19 mouse cellular contexts compared by ENCODE assay signal in the genomic region with DNA sequence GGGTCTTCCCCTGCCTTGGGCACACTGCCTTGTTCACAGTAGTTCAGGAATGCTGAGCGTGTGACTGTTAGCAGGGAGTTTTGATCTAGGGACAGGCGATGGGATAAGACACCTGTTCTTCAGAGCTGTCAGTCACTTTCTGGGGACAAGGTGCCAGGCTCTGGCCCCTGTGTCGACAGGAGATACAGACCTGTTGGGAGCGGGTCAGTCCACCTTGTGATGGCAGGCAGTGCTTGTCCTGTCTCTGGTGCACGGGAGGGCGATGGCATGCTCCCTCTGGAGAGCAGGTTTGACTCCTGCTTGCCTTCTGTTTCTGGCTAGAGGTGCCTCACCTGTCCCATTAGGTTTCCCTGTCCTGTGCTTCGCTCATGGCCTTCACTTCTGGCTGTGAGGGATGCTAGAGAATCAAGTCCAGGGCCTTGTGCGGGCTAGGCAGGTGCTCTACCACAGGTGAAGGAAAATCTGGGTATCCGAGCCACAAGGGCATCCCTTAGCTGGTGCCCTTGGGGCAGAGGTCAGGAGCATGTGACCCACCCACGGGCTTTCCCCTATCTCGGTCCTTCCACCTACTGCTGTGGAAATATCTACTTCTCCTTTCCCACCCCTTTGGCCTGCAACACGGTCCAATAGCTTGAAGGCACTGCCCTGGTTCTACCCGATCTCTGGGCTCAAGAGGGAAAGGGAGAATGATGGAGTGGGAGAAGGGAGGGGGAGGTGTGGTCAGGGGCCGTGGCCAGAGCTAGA. TPM values are rescaled to one million over a fixed set of nuclear protein-coding genes. Genes with fewer than 3 reads are reported as not detected.
A peak's percentile ranks its signal among the peaks of the same experiment; 100 is the strongest.
DNase-seq lines count a peak whose midpoint lies in the region; ATAC-seq and TF ChIP-seq lines count a peak whose summit lies in the region.
"Had no signal": no experiment of that assay in that cellular context is flagged by ENCODE, and none has a peak within 500 bp of the region (broad histone marks: within the 10 kb centered on the region; RNA-seq: fewer than 3 reads in every experiment).

No protein-coding gene starts in this region.

- 0 out of 2 replicates have a peak, but pooled peaks cover 8% of the 10 kb centered on the region for H3K36me3 ChIP-seq in heart, embryonic 10.5 days
- no peaks in the 10 kb centered on the region for H3K36me3 ChIP-seq in liver, postnatal 0 days (replicated peaks; ENCODE audit: insufficient read depth, low read length)
- H3K36me3 ChIP-seq in liver, embryonic 12.5 days: no peaks in the 10 kb centered on the region
- H3K36me3 ChIP-seq in E14TG2a.4 (ENCODE audit: insufficient read depth, low read length): peaks cover 32% of the 10 kb centered on the region
- H3K36me3 ChIP-seq in limb, embryonic 14.5 days (ENCODE audit: control insufficient read depth, insufficient read depth, low read length): no peaks in the 10 kb centered on the region
- H3K36me3 ChIP-seq in midbrain, postnatal 0 days (ENCODE audit: insufficient read depth, low read length): no peaks in the 10 kb centered on the region
- H3K36me3 ChIP-seq: embryonic facial prominence, embryonic 12.5 days had no signal

- peaks cover 64% of the 10 kb centered on the region for H3K4me1 ChIP-seq in heart, embryonic 10.5 days
- H3K4me1 ChIP-seq in liver, postnatal 0 days (ENCODE audit: insufficient read depth): peaks cover 29% of the 10 kb centered on the region
- H3K4me1 ChIP-seq in liver, embryonic 12.5 days: peaks cover 27% of the 10 kb centered on the region
- H3K4me1 ChIP-seq in E14TG2a.4 (replicated peaks; ENCODE audit: low read depth, low read length): peaks cover 81% of the 10 kb centered on the region
- peaks cover 29% of the 10 kb centered on the region for H3K4me1 ChIP-seq in limb, embryonic 14.5 days (ENCODE audit: control insufficient read depth, insufficient read depth, low read length)
- no peaks in the 10 kb centered on the region for H3K4me1 ChIP-seq in midbrain, postnatal 0 days (ENCODE audit: insufficient read depth, low read length)

- no peak overlapping the region for H3K4me3 ChIP-seq in heart, embryonic 10.5 days
- no peak overlapping the region for H3K4me3 ChIP-seq in liver, postnatal 0 days (ENCODE audit: low read depth, low read length)
- H3K4me3 ChIP-seq in liver, embryonic 12.5 days: no peak overlapping the region
- peak overlapping the region; percentile 21; the same call in 1 of the 2 replicates for H3K4me3 ChIP-seq in E14TG2a.4 (replicated peaks; ENCODE audit: low read length)
- H3K4me3 ChIP-seq in limb, embryonic 14.5 days (replicated peaks; ENCODE audit: low read length): no peak overlapping the region
- H3K4me3 ChIP-seq in midbrain, postnatal 0 days (ENCODE audit: low read depth, low read length): no peak overlapping the region
- H3K4me3 ChIP-seq: embryonic facial prominence, embryonic 12.5 days had no signal

- H3K9ac ChIP-seq in liver, postnatal 0 days (replicated peaks): no peak overlapping the region
- no peak overlapping the region for H3K9ac ChIP-seq in liver, embryonic 12.5 days
- 0 out of 2 replicates have a peak overlapping the region, but pooled peaks have one; percentile 3 for H3K9ac ChIP-seq in limb, embryonic 14.5 days (ENCODE audit: low read depth, low read length, severe bottlenecking)
- no peak overlapping the region for H3K9ac ChIP-seq in midbrain, postnatal 0 days (replicated peaks; ENCODE audit: low read length, poor library complexity, severe bottlenecking)
- H3K9ac ChIP-seq: embryonic facial prominence, embryonic 12.5 days had no signal

- TF ChIP-seq EP300 in liver, postnatal 0 days (IDR thresholded peaks at IDR 0.05; ENCODE audit: low read depth): no peak

- no peaks in the 10 kb centered on the region for H3K27me3 ChIP-seq in heart, embryonic 10.5 days (ENCODE audit: insufficient read depth, poor library complexity, severe bottlenecking)
- peaks cover 3% of the 10 kb centered on the region; the same call in 1 of the 2 replicates for H3K27me3 ChIP-seq in liver, postnatal 0 days (ENCODE audit: insufficient read depth, low read length)
- peaks cover 57% of the 10 kb centered on the region for H3K27me3 ChIP-seq in liver, embryonic 12.5 days (replicated peaks)
- H3K27me3 ChIP-seq in E14TG2a.4 (ENCODE audit: insufficient read depth, low read length): no peaks in the 10 kb centered on the region
- no peaks in the 10 kb centered on the region for H3K27me3 ChIP-seq in limb, embryonic 14.5 days (ENCODE audit: control insufficient read depth, insufficient read depth, low read length)
- H3K27me3 ChIP-seq in midbrain, postnatal 0 days (ENCODE audit: insufficient read depth, low read length): no peaks in the 10 kb centered on the region

- no peak for DNase-seq in heart, embryonic 10.5 days (ENCODE audit: low spot score)
- DNase-seq in heart, postnatal 4 days: no peak
- no peak for DNase-seq in liver, postnatal 0 days
- no peak for DNase-seq in limb, embryonic 14.5 days (ENCODE audit: low spot score)
- no peak for DNase-seq in midbrain, postnatal 0 days (ENCODE audit: low spot score)
- DNase-seq in urinary bladder, adult 2 months (ENCODE audit: low spot score): no peak
- DNase-seq: adrenal gland, postnatal 14 days; cerebellum, postnatal 25 days; gastrocnemius, postnatal 36 days; kidney, adult 11 months; kidney, postnatal 10 days; spleen, adult 18-20 months; thymus, adult 18-20 months had no signal

- peak overlapping the region; percentile 36 for H3K27ac ChIP-seq in heart, embryonic 10.5 days
- H3K27ac ChIP-seq in liver, postnatal 0 days (ENCODE audit: low read depth): peak overlapping the region; percentile 62
- H3K27ac ChIP-seq in liver, embryonic 12.5 days: no peak overlapping the region
- H3K27ac ChIP-seq in limb, embryonic 14.5 days (replicated peaks; ENCODE audit: low read depth, low read length): no peak overlapping the region
- H3K27ac ChIP-seq in midbrain, postnatal 0 days (ENCODE audit: low read depth, low read length): no peak overlapping the region
- H3K27ac ChIP-seq: embryonic facial prominence, embryonic 12.5 days had no signal

- WGBS in heart, embryonic 10.5 days: 67% methylated on average over 14 of the region's 14 CpGs
- WGBS in liver, postnatal 0 days (ENCODE audit: insufficient replicate concordance): 58% methylated on average over 14 of the region's 14 CpGs
- 53% methylated on average over 14 of the region's 14 CpGs for WGBS in liver, embryonic 12.5 days (ENCODE audit: insufficient replicate concordance)
- 72% methylated on average over 14 of the region's 14 CpGs for WGBS in limb, embryonic 14.5 days
- WGBS in midbrain, postnatal 0 days: 84% methylated on average over 14 of the region's 14 CpGs

- no peak for TF ChIP-seq CTCF in liver, postnatal 0 days (IDR thresholded peaks at IDR 0.05; ENCODE audit: low read depth)
- no peak for TF ChIP-seq CTCF in E14TG2a.4 (conservative IDR thresholded peaks at IDR 0.05; ENCODE audit: low read length)
- TF ChIP-seq CTCF in midbrain, postnatal 0 days (IDR thresholded peaks at IDR 0.05): no peak

- no peaks in the 10 kb centered on the region for H3K9me3 ChIP-seq in heart, embryonic 10.5 days
- no peaks in the 10 kb centered on the region for H3K9me3 ChIP-seq in liver, postnatal 0 days (ENCODE audit: low read length)
- H3K9me3 ChIP-seq in liver, embryonic 12.5 days (replicated peaks): no peaks in the 10 kb centered on the region
- no peaks in the 10 kb centered on the region for H3K9me3 ChIP-seq in E14TG2a.4 (ENCODE audit: low read length)
- H3K9me3 ChIP-seq in limb, embryonic 14.5 days (ENCODE audit: control insufficient read depth, low read length): no peaks in the 10 kb centered on the region
- no peaks in the 10 kb centered on the region for H3K9me3 ChIP-seq in midbrain, postnatal 0 days (ENCODE audit: low read length)
- H3K9me3 ChIP-seq: embryonic facial prominence, embryonic 12.5 days had no signal

- TF ChIP-seq POLR2A in limb, embryonic 14.5 days (IDR thresholded peaks at IDR 0.05; ENCODE audit: borderline replicate concordance, extremely low read depth, insufficient read depth, insufficient read length): no peak

- no peak overlapping the region for H3K4me2 ChIP-seq in liver, postnatal 0 days (ENCODE audit: low read depth, low read length)
- no peak overlapping the region for H3K4me2 ChIP-seq in liver, embryonic 12.5 days
- H3K4me2 ChIP-seq in limb, embryonic 14.5 days (replicated peaks; ENCODE audit: low read depth, low read length, severe bottlenecking): no peak overlapping the region
- H3K4me2 ChIP-seq in midbrain, postnatal 0 days (ENCODE audit: low read depth, low read length, poor library complexity, severe bottlenecking): no peak overlapping the region
- H3K4me2 ChIP-seq: embryonic facial prominence, embryonic 12.5 days; midbrain, embryonic 11.5 days had no signal

- ATAC-seq in liver, postnatal 0 days: 0 out of 2 replicates have a peak, but pooled peaks have one; percentile 11
- no peak for ATAC-seq in liver, embryonic 12.5 days
- ATAC-seq in limb, embryonic 14.5 days (ENCODE audit: low FRiP score, low read depth): no peak
- ATAC-seq in midbrain, postnatal 0 days (ENCODE audit: low FRiP score): no peak
- ATAC-seq: hindbrain, embryonic 16.5 days had no signal

RNA-seq across cellular contexts. Expression of a gene that starts 2.6 kb away (rescaled TPM):
- 8.0 and 13.0 TPM in 2 replicates for polyA plus RNA-seq in heart, embryonic 10.5 days (2016; fragmentation: Nextera tagmentation; extraction: Ambion mirVana)
- 10 to 100 TPM; 48.1 to 49.6 TPM for total RNA-seq in heart, postnatal 4 days (2021)
- 0.96 and 1.1 TPM in 2 replicates for polyA plus RNA-seq in liver, postnatal 0 days (2015; fragmentation: Nextera tagmentation; extraction: Ambion mirVana)
- polyA plus RNA-seq in liver, embryonic 12.5 days (2016; fragmentation: Nextera tagmentation; extraction: Ambion mirVana): 0.83 and 1.0 TPM in 2 replicates
- polyA plus RNA-seq in limb, embryonic 14.5 days (2012; rRNA removed): 19.6 and 31.2 TPM in 2 replicates
- polyA plus RNA-seq in limb, embryonic 14.5 days (2014; fragmentation: Nextera tagmentation; extraction: Ambion mirVana): 9.9 and 10.5 TPM in 2 replicates
- 6.9 and 7.7 TPM in 2 replicates for total RNA-seq in midbrain, postnatal 0 days (2014; rRNA removed)
- polyA plus RNA-seq in midbrain, postnatal 0 days (2015; fragmentation: Nextera tagmentation; extraction: Ambion mirVana): 6.9 and 7.0 TPM in 2 replicates
- polyA plus RNA-seq in urinary bladder, adult 2 months (2012; rRNA removed): 11.7 and 12.4 TPM in 2 replicates

RNA-seq across cellular contexts. Expression of a gene that starts 27.4 kb away (rescaled TPM):
- polyA plus RNA-seq in heart, embryonic 10.5 days (2016; fragmentation: Nextera tagmentation; extraction: Ambion mirVana): 59.5 and 77.0 TPM in 2 replicates
- total RNA-seq in heart, postnatal 4 days (2021): 10 to 100 TPM; 21.7 to 23.3 TPM
- 33.8 and 34.4 TPM in 2 replicates for polyA plus RNA-seq in liver, postnatal 0 days (2015; fragmentation: Nextera tagmentation; extraction: Ambion mirVana)
- 31.5 and 31.7 TPM in 2 replicates for polyA plus RNA-seq in liver, embryonic 12.5 days (2016; fragmentation: Nextera tagmentation; extraction: Ambion mirVana)
- 42.9 and 47.2 TPM in 2 replicates for polyA plus RNA-seq in limb, embryonic 14.5 days (2012; rRNA removed)
- polyA plus RNA-seq in limb, embryonic 14.5 days (2014; fragmentation: Nextera tagmentation; extraction: Ambion mirVana): 53.3 and 56.0 TPM in 2 replicates
- total RNA-seq in midbrain, postnatal 0 days (2014; rRNA removed): 33.5 and 61.1 TPM in 2 replicates
- polyA plus RNA-seq in midbrain, postnatal 0 days (2015; fragmentation: Nextera tagmentation; extraction: Ambion mirVana): 74.2 and 75.6 TPM in 2 replicates
- polyA plus RNA-seq in urinary bladder, adult 2 months (2012; rRNA removed): 40.5 and 54.0 TPM in 2 replicates

RNA-seq across cellular contexts. Expression of a gene that starts 32.6 kb away (rescaled TPM):
- 3.4 and 5.0 TPM in 2 replicates for polyA plus RNA-seq in heart, embryonic 10.5 days (2016; fragmentation: Nextera tagmentation; extraction: Ambion mirVana)
- total RNA-seq in heart, postnatal 4 days (2021): 10 to 100 TPM; 13.9 to 15.1 TPM
- 0.35 and 0.54 TPM in 2 replicates for polyA plus RNA-seq in liver, postnatal 0 days (2015; fragmentation: Nextera tagmentation; extraction: Ambion mirVana)
- polyA plus RNA-seq in liver, embryonic 12.5 days (2016; fragmentation: Nextera tagmentation; extraction: Ambion mirVana): 0.81 and 1.3 TPM in 2 replicates
- polyA plus RNA-seq in limb, embryonic 14.5 days (2012; rRNA removed): 20.5 and 25.8 TPM in 2 replicates
- polyA plus RNA-seq in limb, embryonic 14.5 days (2014; fragmentation: Nextera tagmentation; extraction: Ambion mirVana): 7.4 and 7.5 TPM in 2 replicates
- 6.3 and 7.7 TPM in 2 replicates for total RNA-seq in midbrain, postnatal 0 days (2014; rRNA removed)
- 1.8 and 1.9 TPM in 2 replicates for polyA plus RNA-seq in midbrain, postnatal 0 days (2015; fragmentation: Nextera tagmentation; extraction: Ambion mirVana)
- 8.7 and 9.7 TPM in 2 replicates for polyA plus RNA-seq in urinary bladder, adult 2 months (2012; rRNA removed)

RNA-seq across cellular contexts. Expression of a gene that starts 36.4 kb away (rescaled TPM):
- 0.49 and 1.8 TPM in 2 replicates for polyA plus RNA-seq in heart, embryonic 10.5 days (2016; fragmentation: Nextera tagmentation; extraction: Ambion mirVana)
- total RNA-seq in heart, postnatal 4 days (2021): 1 to 10 TPM; 4.3 to 4.6 TPM
- polyA plus RNA-seq in liver, postnatal 0 days (2015; fragmentation: Nextera tagmentation; extraction: Ambion mirVana): 0.36 and 0.45 TPM in 2 replicates
- 0.17 and 0.19 TPM in 2 replicates for polyA plus RNA-seq in liver, embryonic 12.5 days (2016; fragmentation: Nextera tagmentation; extraction: Ambion mirVana)
- polyA plus RNA-seq in limb, embryonic 14.5 days (2012; rRNA removed): 1.0 and 2.2 TPM in 2 replicates
- 0.74 and 1.8 TPM in 2 replicates for polyA plus RNA-seq in limb, embryonic 14.5 days (2014; fragmentation: Nextera tagmentation; extraction: Ambion mirVana)
- total RNA-seq in midbrain, postnatal 0 days (2014; rRNA removed): not detected in 2 replicates
- polyA plus RNA-seq in midbrain, postnatal 0 days (2015; fragmentation: Nextera tagmentation; extraction: Ambion mirVana): 0.22 and 0.33 TPM in 2 replicates
- 2.2 and 3.5 TPM in 2 replicates for polyA plus RNA-seq in urinary bladder, adult 2 months (2012; rRNA removed)
- total RNA-seq: liver, adult 2 months had no signal
- polyA plus RNA-seq: liver, adult 2 months; midbrain, embryonic 11.5 days had no signal

Comparison
In these comparisons a context has a peak if more than half of its experiments do, and no peak if none do; other contexts are left out.
1. H3K27ac ChIP-seq: peak in heart, embryonic 10.5 days (single experiment) and liver, postnatal 0 days (single experiment); none in liver, embryonic 12.5 days (single experiment), limb, embryonic 14.5 days (single experiment) and midbrain, postnatal 0 days (single experiment).